Mouse (Mus musculus) left cerebral cortex, postnatal 4 days (tissue): ENCODE data around the gene Mark1. TPM values are rescaled to one million over a fixed set of nuclear protein-coding genes. Genes with fewer than 3 reads are reported as not detected.

ENCODE experiments used
- DNase-seq: peaks from one replicate; pipeline ENCODE4 v3.0.0-alpha.2; 2022
- intact Hi-C: fragments of 180-260 bp; cut with DNase I; formaldehyde crosslinking; loops from one replicate; pipeline ENCODE4 v1.15.1; 2025
- total RNA-seq, 2 experiments: library from RNA; stranded (reverse); gene quantifications; 2 replicates each; pipeline ENCODE4 v1.2.3; 2021

The Mark1 gene
- total RNA-seq, 2 experiments from 2014 or later = 110 to 118 TPM

GRCm38 (mm10) chr1:184860276-184860675, 139.1 kb downstream of the Mark1 start:
- intact Hi-C loops = no loop called here
- DNase-seq = no peak

GRCm38 (mm10) chr1:184858253-184858652, 141.1 kb downstream of the Mark1 start:
- no peak for DNase-seq
- intact Hi-C loops = no loop called here

- intact Hi-C loops = no loop called here
- DNase-seq = no peak
Measured at GRCm38 (mm10) chr1:184857216-184857615, 142.2 kb downstream of the Mark1 start.

- intact Hi-C loops = no loop called here
- no peak for DNase-seq
Measured at GRCm38 (mm10) chr1:184853922-184854321, 145.4 kb downstream of the Mark1 start.

GRCm38 (mm10) chr1:184853339-184853738, 146.0 kb downstream of the Mark1 start:
- DNase-seq = peak; percentile 67
- intact Hi-C loops = no loop called here

GRCm38 (mm10) chr1:184851741-184852618, 147.4 kb downstream of the Mark1 start:
- DNase-seq = peak; percentile 71
- intact Hi-C loops = no loop called here

- intact Hi-C loops = no loop called here
- DNase-seq = no peak
Measured at GRCm38 (mm10) chr1:184851166-184851565, 148.2 kb downstream of the Mark1 start.

- no peak for DNase-seq
- intact Hi-C loops = loop anchor here (10.0 kb wide), 1 partner anchor 348 kb away; no protein-coding TSS in a partner anchor
Measured at GRCm38 (mm10) chr1:184846973-184847372, 152.4 kb downstream of the Mark1 start.

Other genes with a start within 250 kb of the Mark1 start
- gene Marc1, start 188.3 kb downstream of the Mark1 start, total RNA-seq = under 1 TPM in 1 of 2 experiments, not detected in 1; 0.28 TPM
- gene Marc2, start 153.1 kb downstream of the Mark1 start, total RNA-seq = 10 to 100 TPM; 84.0 to 86.4 TPM
- gene C130074G19Rik, start 116.4 kb downstream of the Mark1 start, total RNA-seq = 10 to 100 TPM; 14.0 to 16.5 TPM
- 10 to 100 TPM; 51.9 to 52.7 TPM for gene Rab3gap2, start 204.5 kb upstream of the Mark1 start, total RNA-seq